Mouse (Mus musculus) adrenal gland (tissue): ENCODE measurements around the gene Dus1l.
"Not testable (repeated sequence)": the region's sequence is repeated elsewhere in the genome, so short reads cannot be mapped to it uniquely, and the experiment has no call there.

Experiments
- intact Hi-C: fragments of 180-260 bp; cut with DNase I; formaldehyde crosslinking; loops from one replicate; pipeline ENCODE4 v1.15.1; 2025
- long read RNA-seq, 2 experiments: library from polyadenylated mRNA; unstranded; transcript quantifications; one replicate each; pipeline ENCODE4 v2.0.0; 2020; ENCODE audit warnings: borderline replicate concordance in 1 of 2; ENCODE audit not compliant: insufficient replicate concordance in 1 of 2

Dus1l gene
- long read RNA-seq, experiment 1, partial matches to known transcripts = 6 of 90 reads
- long read RNA-seq, experiment 1, other reads (novel, unspliced or antisense) = 84 of 90 reads
- long read RNA-seq, experiment 2, partial matches to known transcripts = 43 of 75 reads
- long read RNA-seq, experiment 2, other reads (novel, unspliced or antisense) = 31 of 75 reads

DNA sequence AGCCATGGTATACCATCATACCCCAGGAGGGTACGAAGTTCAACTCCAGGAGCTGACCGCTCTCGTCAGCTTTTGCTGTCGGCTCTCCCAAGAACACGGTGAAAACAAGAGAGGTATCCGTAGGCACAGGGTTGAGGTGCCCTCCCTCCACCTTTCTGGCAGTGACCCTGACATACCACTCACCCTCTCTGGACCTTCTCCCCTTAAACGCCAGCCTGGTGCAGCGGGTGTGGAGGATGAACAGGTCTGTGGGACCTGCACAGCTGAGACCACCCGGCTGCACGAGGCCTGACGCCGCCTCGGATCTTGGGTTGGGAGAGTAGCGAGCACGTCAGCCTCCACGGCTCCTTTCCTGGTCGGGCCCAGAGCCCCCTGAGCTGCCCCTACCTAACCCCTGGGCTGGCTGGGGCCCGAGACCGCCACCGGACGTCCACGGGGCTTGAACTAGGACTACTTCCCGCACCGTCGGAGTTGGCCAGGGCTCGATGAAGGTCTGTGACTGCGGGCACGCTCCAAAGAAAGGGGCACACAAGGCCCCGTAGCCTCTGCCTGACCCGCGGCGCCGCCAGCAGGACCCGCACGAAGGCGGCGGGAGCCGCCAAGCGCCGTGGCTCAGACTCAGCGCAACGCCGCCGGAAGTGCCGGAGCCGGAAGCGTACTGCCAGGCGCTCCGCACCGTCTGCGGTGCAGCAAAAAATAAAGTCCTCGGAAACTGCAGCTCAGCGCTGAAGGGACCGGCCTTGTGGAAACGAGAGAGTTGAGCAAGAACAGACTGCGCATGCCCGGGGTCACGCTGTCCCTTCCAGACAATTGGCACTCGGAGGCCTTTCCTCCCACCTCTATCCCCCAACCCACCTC, at the start of gene Dus1l:
Gene Dus1l (minus strand): TSS at position 648 of the 858 bp plus-strand sequence.
- intact Hi-C loops = no loop called here

DNA sequence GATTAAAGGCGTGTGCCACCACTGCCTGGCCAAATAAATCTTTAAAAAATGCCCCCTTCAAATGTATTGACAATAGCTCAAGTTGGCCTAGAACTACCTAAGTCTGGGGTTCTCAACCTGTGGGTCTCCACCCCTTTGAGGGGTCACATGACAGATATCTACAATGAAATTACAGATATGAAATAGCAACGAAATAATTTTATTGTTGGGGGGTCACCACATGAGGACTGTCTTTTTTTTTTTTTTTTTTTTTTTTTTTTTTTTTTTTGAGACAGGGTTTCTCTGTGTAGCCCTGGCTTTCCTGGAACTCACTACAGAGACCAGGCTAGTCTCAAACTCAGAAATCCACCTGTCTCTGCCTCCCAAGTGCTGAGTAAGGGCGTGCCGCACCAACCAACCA, 48.1 kb upstream of the Dus1l start:
- intact Hi-C loops = no loop called here

- intact Hi-C loops = no loop called here
Measured at GRCm38 (mm10) chr11:120833555-120834280, 37.5 kb upstream of the Dus1l start.

DNA sequence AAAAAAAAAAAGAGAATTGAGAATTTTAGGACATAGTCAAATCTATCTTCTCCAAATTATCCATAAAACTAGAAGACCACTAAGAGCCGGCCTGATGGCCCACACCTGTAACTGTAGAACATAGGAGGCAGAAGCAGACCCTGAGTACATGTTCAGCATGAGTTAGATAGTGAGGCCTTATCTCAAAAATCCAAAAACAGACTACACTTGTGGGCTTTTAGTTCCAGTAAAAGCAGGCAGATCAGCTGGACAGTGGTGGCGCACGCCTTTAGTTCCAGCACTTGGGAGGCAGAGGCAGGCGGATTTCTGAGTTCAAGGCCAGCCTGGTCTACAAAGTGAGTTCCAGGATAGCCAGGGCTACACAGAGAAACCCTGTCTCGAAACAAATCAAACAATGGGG, 36.8 kb upstream of the Dus1l start:
- intact Hi-C loops = not testable (repeated sequence)

- intact Hi-C loops = no loop called here
Measured at GRCm38 (mm10) chr11:120831659-120832440, 35.6 kb upstream of the Dus1l start.

- intact Hi-C loops = no loop called here
Measured at GRCm38 (mm10) chr11:120830686-120831085, 34.5 kb upstream of the Dus1l start.

DNA sequence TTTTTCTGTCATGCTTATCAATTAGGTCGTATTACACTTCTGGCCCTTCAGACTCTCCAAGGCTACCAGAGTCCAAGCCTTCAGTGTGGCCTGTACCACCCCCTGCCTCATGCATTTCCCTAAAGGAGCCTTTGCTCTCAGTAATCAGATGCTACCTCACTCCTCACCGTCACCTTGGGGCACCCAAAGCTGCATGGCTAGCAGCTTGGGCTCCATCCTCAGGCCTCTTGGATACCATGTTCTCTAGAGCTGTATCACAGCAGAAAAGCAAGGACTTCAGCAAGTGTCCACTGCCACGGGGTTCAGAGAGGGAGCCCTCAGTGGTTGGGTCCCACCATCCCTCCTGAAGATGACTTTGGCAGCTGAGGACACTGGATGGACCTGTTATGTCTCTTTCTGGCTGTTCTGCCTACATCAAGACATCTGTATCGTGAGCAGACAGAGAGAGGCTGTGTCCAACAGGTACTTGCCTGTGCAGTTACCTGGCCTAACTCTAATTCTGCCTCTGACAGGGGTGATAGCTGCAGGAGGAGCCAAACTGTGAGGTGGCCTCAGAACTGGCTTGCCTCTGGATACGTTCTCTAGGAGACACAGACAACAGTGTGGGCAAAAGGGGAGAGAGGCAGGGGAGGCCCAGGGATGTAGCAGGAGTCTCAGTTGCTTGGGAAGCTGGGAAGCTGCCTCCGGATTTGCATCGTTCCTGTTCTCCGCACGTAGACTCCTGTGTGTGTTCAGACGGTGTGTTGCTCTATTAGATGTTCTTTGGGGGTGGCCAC, 33.7 kb upstream of the Dus1l start:
- intact Hi-C loops = no loop called here

GRCm38 (mm10) chr11:120828416-120828815, 32.2 kb upstream of the Dus1l start:
- intact Hi-C loops = no loop called here

DNA sequence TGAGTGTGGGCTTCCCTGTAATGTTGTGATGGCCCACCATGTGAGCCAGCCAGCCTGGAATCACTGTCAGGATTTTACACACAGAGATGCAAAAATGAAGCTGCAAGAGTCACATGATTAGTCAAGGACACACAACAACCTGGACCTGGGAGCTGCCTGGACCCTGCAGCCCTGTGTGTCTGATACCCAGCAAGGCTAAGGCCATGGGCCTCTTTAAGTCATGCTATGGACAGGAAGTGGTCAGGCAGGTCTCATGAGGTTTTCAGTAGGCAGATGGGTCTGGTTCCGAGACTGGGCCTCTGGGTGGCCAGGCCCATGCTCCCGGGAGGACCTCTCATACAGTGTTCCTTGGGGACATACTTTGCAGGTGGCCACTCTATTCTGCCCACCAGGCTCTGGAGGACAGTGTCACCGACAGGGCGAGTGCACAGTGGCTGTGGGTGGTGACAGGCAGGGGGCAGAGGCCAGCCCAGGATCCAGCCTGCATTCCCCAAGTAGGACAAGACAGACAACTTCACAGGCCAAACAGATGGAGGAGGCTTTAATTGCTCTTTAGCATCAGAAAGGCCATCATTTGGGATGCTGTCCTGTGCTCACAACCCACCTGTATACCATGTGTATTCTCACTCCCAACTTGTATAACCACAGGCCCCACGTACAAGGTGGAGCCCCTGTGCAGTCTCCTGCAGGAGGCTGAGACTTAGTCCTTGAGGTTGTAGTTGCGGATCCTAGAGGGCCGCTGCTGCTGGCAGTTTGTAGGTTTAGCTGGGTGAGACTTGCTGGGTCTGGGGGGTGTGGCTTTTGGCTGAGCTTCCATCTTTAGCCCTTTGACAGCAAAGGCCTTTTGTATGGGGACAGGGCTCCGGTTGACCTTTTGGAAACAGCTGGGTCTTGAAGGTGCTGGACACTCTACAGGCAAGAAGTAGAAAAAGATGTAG, 30.1 kb upstream of the Dus1l start:
- intact Hi-C loops = no loop called here

- intact Hi-C loops = no loop called here
Measured at GRCm38 (mm10) chr11:120825289-120825863, 29.2 kb upstream of the Dus1l start.

DNA sequence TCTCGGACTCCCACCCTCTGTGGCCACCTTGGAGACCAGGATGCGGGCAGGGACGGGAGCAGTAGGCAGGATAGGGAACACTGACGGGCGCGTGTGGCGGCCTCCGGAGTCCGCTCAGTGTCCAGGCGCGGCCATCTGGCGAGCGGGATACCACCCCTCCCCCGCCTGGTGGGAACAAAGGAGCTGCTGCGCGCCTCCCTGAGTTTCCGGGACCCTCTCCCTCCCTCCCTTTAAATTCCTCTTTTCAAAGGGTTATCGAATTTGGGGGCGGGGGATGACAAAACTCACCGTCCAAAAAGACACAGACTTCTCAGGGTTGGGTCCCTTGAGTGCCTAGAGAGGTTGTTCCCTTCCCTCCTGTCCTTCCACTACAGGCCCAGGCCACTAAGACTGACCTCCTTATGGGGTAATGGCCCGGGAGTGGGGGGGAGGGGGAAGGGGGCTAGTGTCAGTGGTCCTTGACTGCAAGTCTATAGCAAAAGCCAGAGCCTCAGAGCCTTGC, 28.6 kb upstream of the Dus1l start:
- intact Hi-C loops = loop anchor here (5.0 kb wide), 1 partner anchor 77 kb away; no protein-coding TSS in a partner anchor

DNA sequence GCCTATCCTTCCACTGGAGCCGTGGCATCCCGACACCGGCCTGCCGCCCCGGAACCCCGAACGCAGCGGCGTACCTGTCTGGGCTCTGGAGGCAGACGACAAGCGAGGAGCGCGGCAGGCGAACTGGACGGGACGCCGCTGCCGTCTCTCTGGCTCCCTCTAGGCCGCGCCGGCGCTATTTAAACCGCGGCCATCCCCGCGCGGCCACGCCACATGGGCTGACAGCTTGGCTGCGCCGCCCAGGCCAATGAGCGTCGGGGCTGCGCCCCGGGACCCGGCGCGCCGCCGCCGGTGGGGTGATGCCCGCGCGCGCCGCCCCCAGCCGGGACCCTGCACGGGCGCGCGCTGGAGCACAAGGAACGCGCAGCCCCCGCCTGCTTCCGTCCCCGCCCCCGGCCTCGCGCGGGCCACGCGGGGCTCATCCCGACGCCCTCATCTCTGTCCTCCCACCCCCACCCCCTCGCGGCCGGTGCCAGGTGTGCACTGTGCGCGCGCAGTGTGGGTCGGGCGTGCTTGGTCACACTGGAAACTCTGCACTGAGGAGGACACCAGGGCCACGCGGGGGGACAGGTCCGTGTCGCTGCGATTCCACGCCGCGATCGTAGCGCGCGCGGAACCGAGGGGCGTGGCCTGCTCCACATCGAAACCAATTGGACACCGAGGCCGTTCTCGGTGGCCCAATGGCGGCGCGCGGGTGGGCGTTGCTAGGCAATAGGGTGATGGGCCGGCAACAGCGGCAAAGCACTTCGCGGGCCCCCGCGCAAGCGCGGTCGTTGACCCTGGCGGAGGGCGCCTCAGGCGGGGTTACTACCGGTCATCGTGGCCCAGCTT, 28.0 kb upstream of the Dus1l start, which contains the start of gene Fasn:
Gene Fasn (minus strand): TSS at position 592 of the 831 bp plus-strand sequence.
- intact Hi-C loops = loop anchor here (5.0 kb wide), 1 partner anchor 78 kb away; no protein-coding TSS in a partner anchor

- intact Hi-C loops = loop anchor here (5.0 kb wide), 1 partner anchor 79 kb away; no protein-coding TSS in a partner anchor
Measured at GRCm38 (mm10) chr11:120823551-120823947, 27.3 kb upstream of the Dus1l start.

- intact Hi-C loops = loop anchor here (5.0 kb wide), 1 partner anchor 79 kb away; no protein-coding TSS in a partner anchor
Measured at GRCm38 (mm10) chr11:120822831-120823550, 26.8 kb upstream of the Dus1l start.

- intact Hi-C loops = loop anchor here (5.0 kb wide), 1 partner anchor 80 kb away; no protein-coding TSS in a partner anchor
Measured at GRCm38 (mm10) chr11:120822321-120822720, 26.1 kb upstream of the Dus1l start.

- intact Hi-C loops = loop anchor here (5.0 kb wide), 1 partner anchor 81 kb away; no protein-coding TSS in a partner anchor
Measured at GRCm38 (mm10) chr11:120821076-120821922, 25.1 kb upstream of the Dus1l start.
